Comparison of ENCODE assay signal across 9 mouse cellular contexts in the genomic region with DNA sequence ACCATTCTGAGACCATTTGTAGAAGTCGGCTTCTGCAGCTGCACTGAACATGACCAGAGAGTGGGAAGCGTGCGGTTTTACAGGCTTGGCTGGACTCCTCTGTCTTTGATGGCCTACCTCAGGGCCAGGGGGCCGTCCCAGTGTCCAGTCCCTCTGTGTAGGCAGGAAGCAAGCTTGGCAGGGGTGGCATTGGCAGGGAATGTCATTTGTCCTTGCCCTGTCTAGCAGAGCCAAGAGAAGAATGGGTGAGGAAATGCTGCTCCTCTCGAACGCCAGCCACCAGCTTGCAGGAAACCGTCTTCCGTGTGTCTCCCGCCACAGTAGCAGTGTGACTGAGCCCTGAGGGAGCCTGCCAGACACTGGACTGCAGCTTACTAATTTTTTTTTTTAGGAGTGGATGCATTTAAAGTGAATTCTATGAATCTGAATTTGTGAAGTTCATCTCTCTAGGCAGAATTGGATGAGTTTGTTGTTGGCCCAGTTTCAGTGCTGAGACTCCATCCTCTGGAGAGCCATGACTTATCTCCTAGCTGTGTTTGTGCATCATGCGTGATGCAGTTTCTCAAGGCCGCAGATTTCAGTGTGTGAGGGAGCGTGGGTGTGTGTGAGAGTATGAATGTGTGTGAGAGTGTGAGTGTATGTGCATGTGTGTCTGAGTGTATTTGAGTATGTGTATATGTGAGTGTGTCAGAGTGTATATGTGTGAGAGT. TPM values are rescaled to one million over a fixed set of nuclear protein-coding genes. Genes with fewer than 3 reads are reported as not detected.
DNase-seq lines count a peak whose midpoint lies in the region; ATAC-seq lines count a peak whose summit lies in the region.
"Had no signal": no experiment of that assay in that cellular context is flagged by ENCODE, and none has a peak within 500 bp of the region (broad histone marks: within the 10 kb centered on the region; RNA-seq: fewer than 3 reads in every experiment).

No protein-coding gene starts in this region.

- no peak for ATAC-seq in heart, embryonic 11.5 days (replicated peaks; ENCODE audit: insufficient number of reproducible peaks, low FRiP score, low TSS enrichment)
- ATAC-seq in neural tube, embryonic 15.5 days (ENCODE audit: low FRiP score), result no peak

- no peaks in the 10 kb centered on the region for H3K27me3 ChIP-seq in heart, embryonic 11.5 days (ENCODE audit: control insufficient read depth, insufficient read depth, low read length)
- no peaks in the 10 kb centered on the region for H3K27me3 ChIP-seq in neural tube, embryonic 15.5 days (replicated peaks)

- H3K4me3 ChIP-seq in heart, embryonic 11.5 days (ENCODE audit: low read depth, low read length), result no peak overlapping the region
- H3K4me3 ChIP-seq in neural tube, embryonic 15.5 days (replicated peaks), result no peak overlapping the region
- H3K4me3 ChIP-seq: limb, embryonic 10.5 days had no signal

- no peak overlapping the region for H3K9ac ChIP-seq in heart, embryonic 11.5 days (ENCODE audit: low read depth, low read length)
- H3K9ac ChIP-seq in neural tube, embryonic 15.5 days (replicated peaks), result no peak overlapping the region

- 70% methylated on average over 12 of the region's 12 CpGs for WGBS in heart, embryonic 11.5 days (ENCODE audit: insufficient replicate concordance)
- WGBS in neural tube, embryonic 15.5 days, result 57% methylated on average over 12 of the region's 12 CpGs

- H3K27ac ChIP-seq in heart, embryonic 11.5 days (ENCODE audit: low read depth, low read length), result peak overlapping the region; percentile 10; the same call in 1 of the 2 replicates
- H3K27ac ChIP-seq in neural tube, embryonic 15.5 days (replicated peaks), result peak overlapping the region; percentile 10; the same call in 1 of the 2 replicates
- H3K27ac ChIP-seq: limb, embryonic 10.5 days had no signal

- H3K4me2 ChIP-seq in heart, embryonic 11.5 days, result no peak overlapping the region
- H3K4me2 ChIP-seq in neural tube, embryonic 15.5 days, result no peak overlapping the region; the same call in 1 of the 2 replicates

- no peak for DNase-seq in heart, adult 9 months (ENCODE audit: low spot score in 2 of 2)
- peak; percentile 47 for DNase-seq in thymus, postnatal 4 days
- no peak for DNase-seq in thymus, postnatal 10 days (ENCODE audit: low spot score in 2 of 2)
- peak; percentile 28 for DNase-seq in kidney, adult 9 months
- DNase-seq in frontal cortex, postnatal 36 days (ENCODE audit: low spot score in 2 of 2), result no peak
- no peak for DNase-seq in left cerebral cortex, adult 11 months (ENCODE audit: low spot score)

- H3K36me3 ChIP-seq in heart, embryonic 11.5 days (ENCODE audit: control insufficient read depth, insufficient read depth, low read length), result no peaks in the 10 kb centered on the region; the same call in 1 of the 2 replicates
- peaks cover 12% of the 10 kb centered on the region; the same call in 1 of the 2 replicates for H3K36me3 ChIP-seq in neural tube, embryonic 15.5 days
- H3K36me3 ChIP-seq: limb, embryonic 10.5 days had no signal

- H3K9me3 ChIP-seq in heart, embryonic 11.5 days (replicated peaks; ENCODE audit: control insufficient read depth, low read length), result no peaks in the 10 kb centered on the region
- no peaks in the 10 kb centered on the region for H3K9me3 ChIP-seq in neural tube, embryonic 15.5 days (replicated peaks)
- H3K9me3 ChIP-seq: limb, embryonic 10.5 days had no signal

- H3K4me1 ChIP-seq in heart, embryonic 11.5 days (ENCODE audit: control insufficient read depth, insufficient read depth, low read length), result no peaks in the 10 kb centered on the region
- H3K4me1 ChIP-seq in neural tube, embryonic 15.5 days, result peaks cover 16% of the 10 kb centered on the region

RNA-seq across cellular contexts. Expression of a gene that starts 12.8 kb away (rescaled TPM):
- polyA plus RNA-seq in heart, embryonic 11.5 days (2014; fragmentation: Nextera tagmentation; extraction: Ambion mirVana), result 6.2 and 8.0 TPM in 2 replicates
- polyA plus RNA-seq in neural tube, embryonic 15.5 days (2015; fragmentation: Nextera tagmentation; extraction: Ambion mirVana), result 11.6 and 13.8 TPM in 2 replicates

Comparison
In these comparisons a context has a peak if more than half of its experiments do, and no peak if none do; other contexts are left out.
1. DNase-seq: peak in thymus, postnatal 4 days (single experiment) and kidney, adult 9 months (single experiment); none in heart, adult 9 months (0 of 2), thymus, postnatal 10 days (0 of 2), frontal cortex, postnatal 36 days (0 of 2) and left cerebral cortex, adult 11 months (single experiment).